Mouse (Mus musculus) kidney, adult 11 months (tissue): ENCODE data around the gene Gm3646.

Source experiments
- DNase-seq: peaks from one replicate; pipeline ENCODE4 v3.0.0; 2022

Gene Gm3646

DNA sequence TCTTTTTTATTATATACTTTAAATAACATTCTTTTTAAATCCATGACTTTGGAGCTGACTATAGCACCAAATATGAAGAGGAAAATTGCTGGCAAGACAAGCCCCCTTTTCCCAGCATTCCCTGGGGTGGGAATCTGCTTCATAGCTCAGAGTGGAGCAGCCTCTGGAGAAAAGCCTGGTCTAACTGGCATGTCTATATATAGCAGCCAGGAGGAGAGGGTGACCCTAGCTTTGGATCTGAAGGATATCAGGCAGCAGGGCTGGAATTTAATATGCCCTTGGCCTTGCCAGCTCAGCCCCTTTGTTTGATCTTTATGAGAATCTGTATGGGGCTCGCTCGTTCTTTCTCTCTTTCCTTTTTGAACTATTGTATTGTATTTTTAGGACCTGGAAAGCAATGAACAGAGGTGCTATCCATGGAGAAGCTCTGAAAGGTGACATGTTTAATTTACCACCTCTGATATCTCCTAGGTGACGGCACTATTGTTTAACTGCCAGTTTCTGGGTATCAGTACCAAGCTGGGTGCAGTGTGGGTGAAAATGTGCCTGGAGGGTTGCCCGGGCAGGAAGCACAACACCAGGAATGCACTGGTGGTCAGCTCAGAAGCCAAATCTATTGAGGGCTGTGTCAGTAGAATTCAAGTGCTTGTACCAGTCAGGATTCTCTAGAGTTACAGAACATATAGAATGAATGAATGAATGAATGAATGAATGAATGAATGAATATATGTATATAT, at the start of gene Gm3646:
Gm3646 (minus strand) TSS at position 90 of the 737 bp plus-strand sequence.
- DNase-seq = no peak

GRCm38 (mm10) chr1:39847066-39847465, 41.9 kb upstream of the Gm3646 start:
- DNase-seq = peak; percentile 4

DNA sequence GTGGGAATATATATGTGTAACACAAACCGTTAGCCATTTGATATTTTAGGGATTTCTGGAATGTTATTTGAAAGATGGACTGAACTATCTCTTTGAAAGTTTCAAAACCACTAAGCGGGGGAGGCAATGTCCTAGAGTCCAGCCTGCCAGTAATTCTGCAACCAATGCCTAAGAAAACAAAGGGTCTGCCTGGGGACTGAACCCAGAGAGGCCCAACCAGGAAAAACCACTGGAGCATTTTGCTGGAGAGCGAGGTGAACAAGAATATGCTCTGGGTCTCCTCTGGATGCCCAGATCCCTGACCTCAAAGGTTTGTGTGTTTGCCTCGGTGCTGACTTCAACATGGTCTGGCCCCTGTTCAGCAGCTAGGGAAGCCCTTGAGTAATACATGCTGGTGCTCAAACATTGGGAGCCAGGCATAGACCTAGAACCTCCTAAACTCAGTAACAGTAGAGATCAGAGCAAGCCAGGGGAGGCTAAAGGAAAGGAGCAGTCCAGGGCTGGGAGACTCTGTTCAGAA, 41.0 kb upstream of the Gm3646 start:
- DNase-seq = no peak

DNA sequence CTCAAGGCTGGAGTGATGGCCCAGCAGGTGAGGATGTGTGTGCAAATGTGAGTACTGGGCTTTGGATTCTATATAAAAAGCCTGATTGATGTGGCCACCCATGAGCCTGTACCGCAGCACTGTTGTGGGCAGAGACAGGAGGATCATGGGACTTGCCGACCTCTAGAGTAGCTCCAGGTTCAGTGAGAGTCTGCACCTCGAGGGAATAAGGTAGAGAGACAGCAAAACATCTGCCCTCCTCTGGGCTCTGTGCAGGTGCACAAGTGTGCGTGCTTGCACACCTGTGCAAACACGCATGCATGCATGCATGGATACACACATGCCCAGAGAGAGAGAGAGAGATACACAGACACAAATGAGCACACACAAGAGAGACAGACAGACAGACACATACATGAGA, 38.2 kb upstream of the Gm3646 start:
- DNase-seq = no peak

DNA sequence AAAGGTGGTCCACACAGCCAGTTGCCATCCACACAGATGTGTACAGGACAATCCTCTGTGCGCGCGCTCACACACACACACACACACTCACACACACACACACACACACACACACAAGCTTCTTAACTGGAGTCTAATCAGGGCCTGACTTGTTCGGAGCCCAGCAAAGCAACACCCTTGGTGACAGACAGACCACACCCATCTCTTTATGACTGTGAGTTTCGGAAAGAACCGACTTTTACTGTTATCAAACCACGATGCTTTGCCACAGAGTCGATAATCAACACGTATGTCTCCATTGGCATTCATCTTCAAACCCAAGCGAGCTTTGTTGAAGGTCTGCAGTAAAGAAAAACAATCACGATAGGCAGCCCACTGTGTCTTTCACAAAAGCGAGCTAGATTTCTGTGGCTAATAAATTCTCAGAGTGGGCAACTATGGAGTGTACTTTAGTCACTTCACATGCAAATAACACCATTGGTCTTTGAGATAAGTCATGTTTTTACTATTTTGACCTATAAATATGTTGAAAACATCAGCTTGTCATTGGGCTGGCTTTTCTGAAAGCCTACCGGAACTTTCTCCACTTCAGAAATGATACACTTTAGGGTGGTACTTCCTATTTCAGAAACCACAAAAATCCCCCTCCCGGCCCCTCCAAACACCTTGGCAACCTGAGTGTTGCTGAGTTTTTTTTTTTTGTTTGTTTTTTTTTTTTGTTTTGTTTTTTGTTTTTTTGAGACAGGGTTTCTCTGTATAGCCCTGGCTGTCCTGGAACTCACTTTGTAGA, 37.3 kb upstream of the Gm3646 start:
- no peak for DNase-seq

- no peak for DNase-seq
Measured at GRCm38 (mm10) chr1:39840856-39841255, 35.7 kb upstream of the Gm3646 start.

DNA sequence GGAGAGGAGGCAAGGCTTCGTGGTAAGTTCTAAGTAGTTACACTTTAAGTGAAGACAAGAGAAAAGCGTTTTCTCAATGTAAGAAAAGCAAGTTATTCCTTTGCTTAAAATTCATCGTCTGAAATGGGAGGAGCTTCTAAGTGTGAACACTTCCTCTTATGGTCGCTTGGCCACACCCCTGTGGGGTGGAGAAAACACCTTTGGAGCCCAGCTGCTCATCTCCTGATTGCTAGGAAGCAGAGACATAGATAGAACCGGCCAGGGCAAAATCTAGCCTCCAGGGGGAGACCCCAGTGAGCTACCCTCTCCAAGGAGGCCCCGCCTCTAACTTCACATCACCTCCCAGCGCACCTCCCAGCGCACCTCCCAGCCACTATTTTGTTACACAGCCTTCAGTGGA, 34.7 kb upstream of the Gm3646 start:
- no peak for DNase-seq

- DNase-seq = no peak
Measured at GRCm38 (mm10) chr1:39839217-39839616, 34.1 kb upstream of the Gm3646 start.

- no peak for DNase-seq
Measured at GRCm38 (mm10) chr1:39838487-39839169, 33.5 kb upstream of the Gm3646 start.

DNA sequence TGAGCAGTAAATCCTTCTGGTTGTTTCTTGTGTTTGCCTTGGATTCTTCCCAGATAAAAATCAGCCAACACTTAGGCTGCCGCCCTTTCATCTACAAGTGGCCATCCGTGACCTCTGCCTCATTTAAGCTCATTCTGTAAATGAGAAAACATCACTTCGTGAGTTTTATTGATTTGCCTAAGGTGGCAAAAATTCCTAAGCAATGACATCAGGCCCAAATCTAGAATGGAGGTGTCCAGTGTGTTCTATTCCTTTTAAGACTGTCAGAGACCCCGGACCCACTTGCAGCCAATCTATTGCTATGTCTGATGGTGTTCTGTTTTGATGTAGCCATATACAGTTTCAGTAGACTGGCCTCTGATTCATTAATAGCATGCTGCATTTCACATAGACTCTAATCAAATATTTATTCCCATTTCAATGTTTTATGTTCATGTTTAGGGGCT, 26.5 kb upstream of the Gm3646 start:
- DNase-seq = no peak

GRCm38 (mm10) chr1:39830786-39831593, 25.9 kb upstream of the Gm3646 start:
- no peak for DNase-seq

DNA sequence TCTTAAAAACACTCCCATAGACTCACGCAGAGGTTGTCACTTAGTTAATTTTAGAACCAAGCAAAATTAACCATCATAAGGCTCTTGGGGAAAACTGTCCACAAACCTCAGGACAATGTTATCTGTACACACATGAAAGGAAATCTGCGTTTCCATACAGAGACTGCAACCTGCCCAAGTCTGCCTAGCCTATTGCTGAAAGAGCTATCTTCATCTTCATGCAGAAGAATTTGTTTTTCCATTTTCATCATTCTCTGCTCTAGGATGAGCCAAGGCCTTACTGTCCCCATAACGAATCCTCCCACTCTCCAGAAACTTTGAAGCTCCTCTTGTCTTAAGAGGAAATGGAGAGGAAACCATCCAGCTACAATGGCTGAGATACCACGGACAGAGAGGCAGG, 19.8 kb upstream of the Gm3646 start:
- no peak for DNase-seq

DNA sequence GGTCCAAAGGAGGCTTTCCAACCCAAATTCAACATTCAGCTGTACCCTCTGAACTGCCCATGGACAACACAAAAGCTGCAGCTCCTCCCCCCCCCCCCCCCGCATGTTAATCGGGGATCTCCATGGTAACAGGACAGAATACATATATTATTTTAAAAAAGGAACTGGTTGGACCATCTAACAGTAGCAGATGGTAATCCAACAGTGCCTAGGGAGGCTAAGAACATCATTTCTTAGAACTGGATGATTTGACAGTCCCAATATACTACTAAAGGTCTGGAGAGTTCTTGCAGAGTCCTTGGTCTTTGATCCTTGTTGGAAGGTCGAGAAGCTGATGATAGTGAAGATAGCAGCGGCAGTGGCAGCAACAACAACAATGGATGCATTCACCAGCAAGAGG, 19.1 kb upstream of the Gm3646 start:
- no peak for DNase-seq

- DNase-seq = no peak
Measured at GRCm38 (mm10) chr1:39819596-39819995, 14.5 kb upstream of the Gm3646 start.

GRCm38 (mm10) chr1:39815766-39816165, 10.6 kb upstream of the Gm3646 start:
- DNase-seq = no peak

GRCm38 (mm10) chr1:39813067-39813466, 7.9 kb upstream of the Gm3646 start:
- no peak for DNase-seq

DNA sequence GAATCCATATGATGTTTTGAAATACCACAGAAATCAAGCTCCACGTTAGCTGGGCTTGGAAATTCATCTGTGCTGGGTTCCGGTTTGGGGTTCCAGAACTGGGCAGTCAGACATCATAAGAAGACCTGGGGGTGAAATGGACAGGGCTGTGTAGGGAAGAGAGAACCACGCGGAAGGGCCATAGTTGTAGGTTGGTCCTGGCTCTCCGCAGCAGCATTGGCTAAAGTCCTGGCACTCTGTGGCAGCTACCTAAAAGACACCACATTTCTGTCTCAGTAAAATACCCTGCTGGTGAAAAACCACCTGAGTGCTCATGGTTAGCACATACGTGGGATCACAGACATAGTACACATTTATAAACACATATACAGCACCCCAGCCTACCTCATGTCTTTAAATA, 343 bp downstream of the Gm3646 start:
- DNase-seq = no peak

DNA sequence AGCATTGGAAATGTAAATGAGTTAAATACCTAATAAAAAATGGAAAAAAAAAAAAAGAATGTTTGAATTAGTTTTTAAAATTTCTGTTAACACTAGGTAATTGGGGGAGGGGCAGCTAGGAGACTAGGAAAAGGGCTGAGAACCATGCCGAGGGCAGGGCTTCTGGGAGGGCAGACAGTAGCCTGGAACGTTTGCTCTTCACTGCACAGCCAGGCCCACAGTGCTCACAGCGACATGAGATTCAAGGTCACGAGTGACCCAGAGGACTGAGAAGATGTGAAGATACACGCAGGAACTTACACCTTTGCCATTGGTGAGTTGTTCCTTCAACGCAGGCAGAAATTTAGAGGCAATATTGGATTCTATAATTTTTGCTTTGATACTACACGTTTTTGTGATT, 2.2 kb downstream of the Gm3646 start:
- no peak for DNase-seq

- DNase-seq = no peak
Measured at GRCm38 (mm10) chr1:39797496-39797895, 7.6 kb downstream of the Gm3646 start.

GRCm38 (mm10) chr1:39796765-39797164, 8.4 kb downstream of the Gm3646 start:
- DNase-seq = no peak

- no peak for DNase-seq
Measured at GRCm38 (mm10) chr1:39784632-39785031, 20.5 kb downstream of the Gm3646 start.

DNA sequence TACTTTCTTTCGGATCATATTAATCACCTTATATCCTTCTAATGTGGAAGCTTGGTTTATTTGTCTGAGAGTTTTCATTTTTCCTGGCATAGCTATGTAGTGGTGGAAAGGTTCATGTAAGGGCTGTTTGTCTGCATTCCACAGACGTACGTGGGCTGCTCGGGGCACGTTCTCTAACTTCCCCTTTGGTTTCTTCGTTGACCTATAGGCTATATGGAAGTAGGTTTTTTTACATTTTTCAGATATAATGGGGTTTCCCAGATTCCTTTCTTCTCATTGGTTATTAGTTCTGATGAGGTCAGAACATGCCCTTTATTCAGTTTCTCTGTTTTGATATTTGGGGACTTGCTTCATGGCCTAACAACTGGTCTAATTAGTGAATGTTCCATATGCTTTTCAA, 23.3 kb downstream of the Gm3646 start:
- no peak for DNase-seq
